Comparison of ENCODE assay signal across 1 mouse cellular context in genomic region chr14:75184069-75184790, GRCm38 (mm10).
A peak's percentile ranks its signal among the peaks of the same experiment; 100 is the strongest.
TF ChIP-seq lines count a peak whose summit lies in the region.

No protein-coding gene starts in this region.

TF ChIP-seq in CH12.LX, 34 proteins besides CTCF, POLR2A, EP300 and RAD21 (continued from another document):
- TF ChIP-seq USF1 (IDR thresholded peaks at IDR 0.05; ENCODE audit: low read depth, low read length) (peak; percentile 38), CHD1 (IDR thresholded peaks at IDR 0.05; ENCODE audit: low read depth, low read length) (no peak), SIN3A (IDR thresholded peaks at IDR 0.05; ENCODE audit: low read length) (peak; percentile 51; the same call in 1 of the 2 replicates), CHD2 (IDR thresholded peaks at IDR 0.05; ENCODE audit: low read length) (no peak), MEF2A (IDR thresholded peaks at IDR 0.05; ENCODE audit: borderline replicate concordance, low read depth, low read length) (no peak; the same call in 1 of the 2 replicates), BHLHE40 (IDR thresholded peaks at IDR 0.05; ENCODE audit: low read depth, low read length) (peak; percentile 58), ZMIZ1 (IDR thresholded peaks at IDR 0.05; ENCODE audit: low read depth, low read length) (no peak), MAX (IDR thresholded peaks at IDR 0.05; ENCODE audit: low read length) (peak; percentile 80; the same call in 1 of the 2 replicates), USF2 (conservative IDR thresholded peaks at IDR 0.05; ENCODE audit: low read depth, low read length) (peak; percentile 21; the same call in 1 of the 2 replicates), NELFE (IDR thresholded peaks at IDR 0.05; ENCODE audit: low read depth, low read length) (no peak)
